Mouse (Mus musculus) Muller cell, postnatal 12 days (primary cell): ENCODE measurements around the gene Hist1h1e.
"Not testable (repeated sequence)": the region's sequence is repeated elsewhere in the genome, so short reads cannot be mapped to it uniquely, and the experiment has no call there.

Experiments used
- DNase-seq: peaks from one replicate; pipeline ENCODE4 v3.0.0-alpha.2; 2015; ENCODE audit errors: inconsistent ontology term

The Hist1h1e gene

GRCm38 (mm10) chr13:23573034-23573897, 49.1 kb downstream of the Hist1h1e start:
- DNase-seq, result not testable (repeated sequence)

DNA sequence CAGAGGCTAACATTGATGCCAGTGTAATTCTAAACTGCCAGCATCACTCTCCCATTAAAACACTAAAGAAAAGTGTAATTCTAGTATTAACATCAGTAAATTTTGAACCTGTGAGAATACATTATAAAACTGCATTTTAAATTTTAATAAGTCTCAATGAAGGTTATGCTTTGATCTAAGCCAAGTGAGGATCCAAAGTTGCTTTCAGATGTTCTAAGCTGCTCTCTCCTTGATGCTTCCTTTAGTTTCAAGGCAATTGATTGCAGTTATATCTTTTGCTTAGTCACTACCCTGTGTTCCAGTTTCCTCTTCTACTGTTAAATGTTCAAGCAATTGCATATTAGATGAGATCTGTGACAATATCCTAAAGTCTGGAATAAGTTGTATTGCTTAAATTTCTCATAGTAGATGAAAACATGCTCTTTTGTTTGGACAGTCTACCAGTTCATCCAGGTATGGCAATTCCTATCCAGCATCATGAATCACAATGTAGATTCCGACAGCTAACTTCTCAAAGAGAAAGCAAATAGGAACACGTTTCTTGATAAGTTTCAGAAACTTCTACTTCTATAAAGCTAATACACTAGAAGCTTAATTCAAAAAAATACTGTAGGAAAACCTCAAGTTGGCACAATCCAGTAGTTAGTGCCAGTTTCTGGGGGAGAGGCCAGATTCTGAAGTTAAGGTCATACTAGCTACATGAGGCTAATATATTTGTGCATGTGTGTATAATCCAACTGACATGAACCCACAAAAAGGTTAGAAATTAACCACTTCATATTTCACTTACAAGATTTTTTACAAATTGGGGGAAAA, 49.9 kb downstream of the Hist1h1e start:
- DNase-seq, result no peak

DNA sequence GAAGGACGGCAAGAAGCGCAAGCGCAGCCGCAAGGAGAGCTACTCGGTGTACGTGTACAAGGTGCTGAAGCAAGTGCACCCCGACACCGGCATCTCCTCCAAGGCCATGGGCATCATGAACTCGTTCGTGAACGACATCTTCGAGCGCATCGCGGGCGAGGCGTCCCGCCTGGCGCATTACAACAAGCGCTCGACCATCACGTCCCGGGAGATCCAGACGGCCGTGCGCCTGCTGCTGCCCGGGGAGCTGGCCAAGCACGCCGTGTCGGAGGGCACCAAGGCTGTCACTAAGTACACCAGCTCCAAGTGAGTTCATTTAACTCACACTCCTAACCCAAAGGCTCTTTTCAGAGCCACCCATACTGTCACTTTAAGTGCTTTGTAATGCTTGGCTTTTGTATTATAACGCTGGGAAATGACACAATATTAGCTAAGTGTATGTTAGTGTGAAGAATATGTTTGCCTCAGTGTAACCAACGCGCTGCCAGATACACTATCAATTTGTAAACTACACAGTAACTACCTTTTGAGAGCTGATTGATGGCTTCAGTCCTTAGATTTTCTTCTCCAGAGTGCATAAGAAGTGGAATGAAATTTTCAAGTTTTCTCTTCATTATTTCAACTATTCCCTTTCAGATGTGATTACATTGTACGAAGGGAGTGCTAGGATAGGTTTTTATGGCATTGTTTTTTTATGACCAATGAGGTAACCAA, 50.7 kb downstream of the Hist1h1e start:
- not testable (repeated sequence) for DNase-seq

GRCm38 (mm10) chr13:23571022-23571503, 51.3 kb downstream of the Hist1h1e start, which contains the start of the genes Hist1h2ae and Hist1h2bg:
TSS of gene Hist1h2ae (minus strand) at chr13:23571220.
TSS of gene Hist1h2bg (plus strand) at chr13:23571396.
- DNase-seq, result peak; percentile 96
